Mouse (Mus musculus) midbrain, embryonic 13.5 days (tissue): ENCODE results near the gene Vmn2r85. TPM values are rescaled to one million over a fixed set of nuclear protein-coding genes. Genes with fewer than 3 reads are reported as not detected.
"Not testable (repeated sequence)": the region's sequence is repeated elsewhere in the genome, so short reads cannot be mapped to it uniquely, and the experiment has no call there.

Source experiments
- ATAC-seq: fragments of 200-750 bp; cut with Nextera tagmentation; 2 replicates; pipeline ENCODE4 v1.8.0; 2017; ENCODE audit warnings: mild to moderate bottlenecking, moderate TSS enrichment, moderate library complexity
- H3K27ac ChIP-seq: fragments of 300-500 bp; sonication (generic); 2 replicates; pipeline ENCODE4 v1.5.1; 2015; ENCODE audit warnings: inconsistent platforms, mild to moderate bottlenecking, moderate library complexity
- H3K27me3 ChIP-seq: fragments of 300-500 bp; sonication (generic); 2 replicates; pipeline ENCODE4 v1.6.1; 2015; ENCODE audit warnings: mild to moderate bottlenecking, inconsistent platforms
- H3K36me3 ChIP-seq: fragments of 300-500 bp; sonication (generic); 2 replicates; pipeline ENCODE4 v1.6.1; 2015; ENCODE audit warnings: mild to moderate bottlenecking, inconsistent platforms
- H3K4me1 ChIP-seq: fragments of 300-500 bp; sonication (generic); replicated peaks from 2 replicates; pipeline ENCODE4 v1.6.1; 2015; ENCODE audit warnings: inconsistent platforms
- H3K4me2 ChIP-seq: fragments of 300-500 bp; sonication (generic); replicated peaks from 2 replicates; pipeline ENCODE4 v1.6.1; 2015; ENCODE audit warnings: moderate library complexity, mild to moderate bottlenecking, inconsistent platforms
- H3K4me3 ChIP-seq: fragments of 300-500 bp; sonication (generic); replicated peaks from 2 replicates; pipeline ENCODE4 v1.5.1; 2015; ENCODE audit warnings: mild to moderate bottlenecking, inconsistent platforms
- H3K9ac ChIP-seq: fragments of 300-500 bp; sonication (generic); replicated peaks from 2 replicates; pipeline ENCODE4 v1.6.1; 2015; ENCODE audit warnings: mild to moderate bottlenecking, inconsistent platforms
- H3K9me3 ChIP-seq: fragments of 300-500 bp; sonication (generic); 2 replicates; pipeline ENCODE4 v1.6.1; 2016; ENCODE audit warnings: mild to moderate bottlenecking, inconsistent platforms
- WGBS: fragments of 180-500 bp; shearing (Covaris S2); methylation state at CpG from one replicate; pipeline ENCODE4 v1.1.7; 2015; 5-methylcytosine and 5-hydroxymethylcytosine counted together
- polyA plus RNA-seq: library from polyadenylated mRNA; unstranded; fragments of >200 nt; fragmentation: Nextera tagmentation; extraction: Ambion mirVana; gene quantifications from 2 replicates; pipeline ENCODE4 v1.2.1, GENCODE M21; 2015

Gene Vmn2r85
- not detected in 2 replicates for polyA plus RNA-seq

DNA sequence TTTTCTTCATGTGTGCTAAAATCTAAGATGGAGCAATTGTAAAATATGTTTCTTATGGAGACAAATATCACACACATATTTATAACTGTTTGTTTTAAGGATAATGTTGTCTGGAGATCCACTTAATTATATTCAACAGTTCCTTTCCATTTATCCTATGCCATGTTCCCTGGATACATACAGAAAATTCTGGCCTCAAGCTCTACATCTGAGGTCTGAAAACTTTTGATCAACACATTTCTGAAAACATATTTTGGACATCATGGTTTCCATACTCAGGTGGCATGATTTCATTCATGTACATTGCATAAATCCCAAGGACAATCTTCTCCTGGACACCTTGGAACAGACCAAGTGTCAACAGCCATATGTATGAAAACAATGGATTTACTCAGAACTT lies at the start of gene Vmn2r85:
Gene Vmn2r85, minus strand, starts transcription at position 101 of the 400 bp plus-strand sequence.
- H3K4me2 ChIP-seq, H3K27ac ChIP-seq, H3K4me1 ChIP-seq, H3K9me3 ChIP-seq, H3K9ac ChIP-seq, H3K27me3 ChIP-seq, H3K36me3 ChIP-seq, H3K4me3 ChIP-seq, ATAC-seq: not testable (repeated sequence)

DNA sequence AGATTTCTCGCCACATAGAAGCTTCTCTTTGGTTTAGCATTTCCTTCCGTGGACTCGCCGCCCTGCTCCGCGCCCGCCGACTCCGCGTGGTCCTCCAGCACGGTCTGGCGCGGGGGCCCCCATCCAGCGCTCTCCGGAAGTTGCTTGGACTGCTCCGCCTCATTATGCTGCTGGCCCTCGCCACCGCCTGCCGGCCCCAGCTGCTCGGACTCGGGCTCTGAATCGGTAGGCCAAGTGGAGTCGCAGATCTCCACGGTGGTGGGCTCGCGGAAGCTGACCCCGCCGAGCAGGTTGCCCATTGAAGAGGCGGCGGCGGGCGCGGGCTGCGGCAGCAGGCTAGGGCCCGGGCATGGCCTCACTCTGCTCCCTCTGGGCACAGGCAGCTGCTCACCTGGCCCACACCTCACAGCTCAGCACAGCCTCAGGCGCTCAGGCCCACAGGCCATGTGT lies 40.8 kb upstream of the Vmn2r85 start:
- H3K27ac ChIP-seq = no peak overlapping the region
- H3K27me3 ChIP-seq = no peaks in the 10 kb centered on the region
- peak overlapping the region; percentile 53 for H3K4me3 ChIP-seq
- peak overlapping the region; percentile 67 for H3K9ac ChIP-seq
- ATAC-seq = peak; percentile 99
- H3K9me3 ChIP-seq = no peaks in the 10 kb centered on the region
- no peaks in the 10 kb centered on the region for H3K36me3 ChIP-seq
- 4% methylated on average over 36 of the region's 36 CpGs for WGBS
- H3K4me1 ChIP-seq = no peaks in the 10 kb centered on the region
- peak overlapping the region; percentile 80 for H3K4me2 ChIP-seq

GRCm38 (mm10) chr10:130455950-130456349 lies 26.4 kb upstream of the Vmn2r85 start, which contains the start of gene Vmn2r86:
Vmn2r86 (minus strand) TSS chr10:130456050.
- not testable (repeated sequence) for H3K9me3 ChIP-seq, ATAC-seq, H3K9ac ChIP-seq, H3K27ac ChIP-seq, H3K27me3 ChIP-seq, H3K36me3 ChIP-seq, H3K4me3 ChIP-seq, H3K4me2 ChIP-seq, H3K4me1 ChIP-seq
- 91% methylated on average over 1 of the region's 1 CpGs for WGBS

GRCm38 (mm10) chr10:130444776-130445175 lies 15.3 kb upstream of the Vmn2r85 start:
- Histone ChIP-seq H3K9ac (no peak overlapping the region), H3K4me2 (no peak overlapping the region), H3K27me3 (no peaks in the 10 kb centered on the region), H3K9me3 (no peaks in the 10 kb centered on the region), H3K4me3 (no peak overlapping the region), H3K27ac (no peak overlapping the region), H3K4me1 (no peaks in the 10 kb centered on the region), H3K36me3 (no peaks in the 10 kb centered on the region)
- ATAC-seq = no peak
- 94% methylated on average over 21 of the region's 21 CpGs for WGBS

- H3K4me2 ChIP-seq, H3K4me1 ChIP-seq, ATAC-seq, H3K9ac ChIP-seq, H3K27me3 ChIP-seq, H3K9me3 ChIP-seq, H3K4me3 ChIP-seq, H3K36me3 ChIP-seq, H3K27ac ChIP-seq: not testable (repeated sequence)
- WGBS = 89% methylated on average over 11 of the region's 11 CpGs
Observed at GRCm38 (mm10) chr10:130434185-130434898, 4.8 kb upstream of the Vmn2r85 start.

DNA sequence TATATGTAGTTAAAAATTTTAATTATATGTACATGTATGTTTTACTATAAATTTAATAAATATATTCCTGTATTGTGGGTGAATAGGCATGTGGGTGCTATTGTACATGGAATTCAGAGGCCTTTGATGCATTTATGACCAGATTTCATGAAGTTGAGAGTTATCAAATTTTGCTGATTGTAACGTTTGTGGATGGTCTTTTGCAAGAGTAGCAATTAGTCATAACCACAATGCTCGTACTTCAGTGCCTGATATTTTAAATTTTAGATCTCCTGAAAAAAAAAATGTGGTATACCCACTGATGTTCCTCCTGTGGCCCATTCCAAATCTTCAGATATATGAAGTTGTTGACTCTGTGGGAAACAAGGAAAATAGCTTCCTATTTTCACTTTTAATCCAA lies 7.1 kb downstream of the Vmn2r85 start:
- H3K4me1 ChIP-seq, H3K4me2 ChIP-seq, H3K9me3 ChIP-seq, H3K36me3 ChIP-seq, H3K27ac ChIP-seq, H3K4me3 ChIP-seq, H3K27me3 ChIP-seq, H3K9ac ChIP-seq, ATAC-seq: not testable (repeated sequence)
- WGBS = 86% methylated on average over 2 of the region's 2 CpGs

- H3K4me2 ChIP-seq = no peak overlapping the region
- H3K27ac ChIP-seq = no peak overlapping the region
- no peaks in the 10 kb centered on the region for H3K9me3 ChIP-seq
- WGBS = 76% methylated on average over 3 of the region's 3 CpGs
- no peak for ATAC-seq
- no peaks in the 10 kb centered on the region for H3K4me1 ChIP-seq
- H3K4me3 ChIP-seq = no peak overlapping the region
- H3K9ac ChIP-seq = no peak overlapping the region
- no peaks in the 10 kb centered on the region for H3K36me3 ChIP-seq
- H3K27me3 ChIP-seq = no peaks in the 10 kb centered on the region
Observed at GRCm38 (mm10) chr10:130420401-130420800, 9.1 kb downstream of the Vmn2r85 start.

- H3K4me3 ChIP-seq, H3K9me3 ChIP-seq, H3K4me2 ChIP-seq, H3K27me3 ChIP-seq, H3K4me1 ChIP-seq, H3K9ac ChIP-seq, H3K27ac ChIP-seq, H3K36me3 ChIP-seq, ATAC-seq: not testable (repeated sequence)
- WGBS = 53% methylated on average over 2 of the region's 2 CpGs
Observed at GRCm38 (mm10) chr10:130419954-130420353, 9.5 kb downstream of the Vmn2r85 start.

DNA sequence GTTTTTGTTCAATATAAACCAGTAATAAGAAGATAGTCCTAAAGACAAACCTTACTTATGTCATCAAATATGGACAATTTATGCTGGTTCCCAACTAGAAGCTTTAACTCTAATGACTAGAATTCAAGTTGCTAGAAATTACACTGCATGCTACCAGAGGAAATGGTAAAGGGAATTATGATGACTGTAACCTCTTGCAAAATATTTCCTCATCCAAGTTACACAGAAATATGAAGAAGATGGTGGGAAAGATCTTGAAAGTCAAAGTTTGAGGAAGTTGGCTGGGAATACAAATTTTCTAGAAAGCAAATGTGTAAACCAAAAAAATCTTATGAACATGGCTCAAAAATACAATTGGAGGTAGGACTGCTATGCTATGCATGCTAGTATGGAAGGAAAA lies 13.2 kb downstream of the Vmn2r85 start:
- not testable (repeated sequence) for H3K4me1 ChIP-seq, H3K4me3 ChIP-seq, H3K27me3 ChIP-seq, H3K9ac ChIP-seq, ATAC-seq, H3K9me3 ChIP-seq, H3K27ac ChIP-seq, H3K36me3 ChIP-seq, H3K4me2 ChIP-seq

DNA sequence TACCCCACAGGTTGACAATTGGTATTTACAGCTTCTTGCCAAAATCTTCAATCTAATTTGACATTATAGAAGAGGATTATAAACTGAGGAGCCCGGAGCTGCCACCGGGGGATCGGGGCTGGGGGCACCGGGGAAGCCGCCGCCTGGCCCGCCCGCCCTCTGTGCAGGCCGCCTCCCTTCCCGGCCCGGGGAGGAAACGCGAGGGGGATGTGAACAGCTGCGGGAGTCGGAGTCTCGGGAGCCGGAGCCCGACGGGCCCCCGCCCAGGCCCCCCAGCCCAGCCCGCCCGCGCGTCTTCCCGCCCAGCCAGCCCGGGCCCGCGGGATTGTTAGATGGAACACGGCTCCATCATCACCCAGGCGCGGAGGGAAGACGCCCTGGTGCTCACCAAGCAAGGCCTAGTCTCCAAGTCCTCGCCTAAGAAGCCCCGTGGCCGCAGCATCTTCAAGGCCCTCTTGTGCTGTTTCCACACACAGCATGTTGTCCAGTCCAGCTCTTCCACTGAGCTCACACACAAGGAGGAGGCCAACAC lies 17.3 kb downstream of the Vmn2r85 start:
- not testable (repeated sequence) for H3K27ac ChIP-seq, H3K9me3 ChIP-seq, H3K4me2 ChIP-seq, H3K4me3 ChIP-seq, H3K9ac ChIP-seq, H3K4me1 ChIP-seq, H3K27me3 ChIP-seq, H3K36me3 ChIP-seq
- ATAC-seq = peak; percentile 63
- WGBS = 78% methylated on average over 28 of the region's 35 CpGs

DNA sequence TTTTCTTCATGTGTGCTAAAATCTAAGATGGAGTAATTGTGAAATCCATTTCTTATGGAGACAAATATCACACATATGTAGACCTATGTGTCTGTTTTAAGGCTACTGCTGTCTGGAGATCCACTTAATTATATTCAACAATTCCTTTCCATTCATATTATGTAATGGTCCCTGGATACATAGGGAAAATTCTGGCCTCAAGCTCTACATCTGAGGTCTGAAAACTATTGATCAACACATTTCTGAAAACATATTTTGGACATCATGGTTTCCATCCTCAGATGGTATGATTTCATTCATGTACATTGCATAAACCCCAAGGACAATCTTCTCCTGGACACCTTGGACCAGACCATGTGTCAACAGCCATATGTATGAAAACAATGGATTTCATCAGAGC lies 35.3 kb downstream of the Vmn2r85 start, which contains the start of gene Vmn2r84:
Gene Vmn2r84, minus strand, starts transcription at position 101 of the 400 bp plus-strand sequence.
- Histone ChIP-seq H3K9me3 (no peaks in the 10 kb centered on the region), H3K4me1 (no peaks in the 10 kb centered on the region), H3K36me3 (no peaks in the 10 kb centered on the region), H3K4me3 (no peak within 1 kb of the TSS), H3K27me3 (no peaks in the 10 kb centered on the region), H3K27ac (no peak within 1 kb of the TSS), H3K9ac (no peak within 1 kb of the TSS), H3K4me2 (no peak within 1 kb of the TSS)
- ATAC-seq = no peak

GRCm38 (mm10) chr10:130375145-130375544 lies 54.4 kb downstream of the Vmn2r85 start:
- Histone ChIP-seq H3K9ac (no peak overlapping the region), H3K27me3 (no peaks in the 10 kb centered on the region), H3K27ac (no peak overlapping the region), H3K4me3 (no peak overlapping the region), H3K9me3 (no peaks in the 10 kb centered on the region), H3K4me2 (no peak overlapping the region), H3K4me1 (no peaks in the 10 kb centered on the region), H3K36me3 (no peaks in the 10 kb centered on the region)
- whole genome bisulfite sequencing = 90% methylated on average over 2 of the region's 2 CpGs
- ATAC-seq = no peak
